Mouse (Mus musculus) embryonic facial prominence, embryonic 11.5 days (tissue): Measurements from ENCODE around the gene Igfbp1. TPM values are rescaled to one million over a fixed set of nuclear protein-coding genes. Genes with fewer than 3 reads are reported as not detected.

Experiments
- ATAC-seq: fragments of 200-750 bp; cut with Nextera tagmentation; replicated peaks from 2 replicates; pipeline ENCODE4 v1.8.0; 2017; ENCODE audit warnings: low read depth; ENCODE audit not compliant: insufficient number of reproducible peaks, low FRiP score, low TSS enrichment
- DNase-seq: peaks from one replicate; pipeline ENCODE4 v3.0.0-alpha.2; 2015; ENCODE audit warnings: low spot score
- H3K27ac ChIP-seq: fragments of 300-500 bp; sonication (generic); replicated peaks from 2 replicates; pipeline ENCODE4 v1.5.1; 2014; ENCODE audit warnings: mild to moderate bottlenecking, low read depth, low read length, control low read depth
- H3K27me3 ChIP-seq: fragments of 300-500 bp; sonication (generic); 2 replicates; pipeline ENCODE4 v1.6.1; 2014; ENCODE audit warnings: mild to moderate bottlenecking, low read length, moderate library complexity, mixed read lengths; ENCODE audit not compliant: control insufficient read depth, insufficient read depth
- H3K36me3 ChIP-seq: fragments of 300-500 bp; sonication (generic); replicated peaks from 2 replicates; pipeline ENCODE4 v1.6.1; 2014; ENCODE audit warnings: low read depth, mild to moderate bottlenecking, low read length, moderate library complexity, mixed read lengths; ENCODE audit not compliant: control insufficient read depth, insufficient read depth
- H3K4me1 ChIP-seq: fragments of 300-500 bp; sonication (generic); 2 replicates; pipeline ENCODE4 v1.6.1; 2014; ENCODE audit warnings: low read length, mixed read lengths; ENCODE audit not compliant: control insufficient read depth, insufficient read depth
- H3K4me2 ChIP-seq: fragments of 300-500 bp; sonication (generic); 2 replicates; pipeline ENCODE4 v1.6.1; 2014; ENCODE audit warnings: low read depth, mild to moderate bottlenecking, control low read depth, low read length, moderate library complexity
- H3K4me3 ChIP-seq: fragments of 300-500 bp; sonication (generic); 2 replicates; pipeline ENCODE4 v1.5.1; 2014; ENCODE audit warnings: low read depth, low read length, control low read depth
- H3K9ac ChIP-seq: fragments of 300-500 bp; sonication (generic); replicated peaks from 2 replicates; pipeline ENCODE4 v1.6.1; 2014; ENCODE audit warnings: mild to moderate bottlenecking, control low read depth, low read length
- H3K9me3 ChIP-seq: fragments of 300-500 bp; sonication (generic); replicated peaks from 2 replicates; pipeline ENCODE4 v1.6.1; 2016; ENCODE audit warnings: mild to moderate bottlenecking, low read length, inconsistent platforms, mixed read lengths; ENCODE audit not compliant: control insufficient read depth
- WGBS: fragments of 180-500 bp; shearing (Covaris S2); extraction: QIAGEN DNeasy Blood & Tissue Kit; methylation state at CpG from one replicate; pipeline ENCODE4 v1.1.7; 2014; 5-methylcytosine and 5-hydroxymethylcytosine counted together
- polyA plus RNA-seq: library from polyadenylated mRNA; unstranded; fragments of >200 nt; fragmentation: Nextera tagmentation; extraction: Ambion mirVana; gene quantifications from 2 replicates; pipeline ENCODE4 v1.2.1, GENCODE M21; 2014

The Igfbp1 gene
- polyA plus RNA-seq, 1 experiment from 2014 or later, result 0.27 TPM

DNA sequence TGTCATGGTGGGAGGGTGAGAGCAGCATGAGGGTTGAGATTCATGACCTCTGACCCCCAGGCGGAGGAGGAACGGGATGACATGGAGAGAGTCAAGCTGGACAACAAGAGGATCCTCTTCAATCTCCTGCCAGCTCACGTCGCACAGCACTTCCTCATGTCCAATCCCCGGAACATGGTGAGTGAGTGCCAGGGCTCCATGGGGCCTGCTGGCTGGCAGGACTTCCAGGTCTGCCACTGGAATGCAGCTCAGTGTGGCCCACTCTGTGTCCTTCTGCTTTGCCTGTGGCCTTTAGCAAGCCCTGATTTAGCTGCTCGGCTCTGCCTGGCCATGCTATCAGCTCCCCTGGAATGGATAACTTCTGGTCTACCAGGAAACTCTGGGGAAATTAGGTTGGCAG, 37.4 kb upstream of the Igfbp1 start:
- Histone ChIP-seq H3K27ac (no peak overlapping the region), H3K4me3 (no peak overlapping the region), H3K4me1 (no peaks in the 10 kb centered on the region), H3K9ac (no peak overlapping the region), H3K36me3 (no peaks in the 10 kb centered on the region), H3K4me2 (no peak overlapping the region), H3K9me3 (no peaks in the 10 kb centered on the region), H3K27me3 (no peaks in the 10 kb centered on the region)
- WGBS, result 77% methylated on average over 6 of the region's 6 CpGs
- DNase-seq, result no peak
- no peak for ATAC-seq

DNA sequence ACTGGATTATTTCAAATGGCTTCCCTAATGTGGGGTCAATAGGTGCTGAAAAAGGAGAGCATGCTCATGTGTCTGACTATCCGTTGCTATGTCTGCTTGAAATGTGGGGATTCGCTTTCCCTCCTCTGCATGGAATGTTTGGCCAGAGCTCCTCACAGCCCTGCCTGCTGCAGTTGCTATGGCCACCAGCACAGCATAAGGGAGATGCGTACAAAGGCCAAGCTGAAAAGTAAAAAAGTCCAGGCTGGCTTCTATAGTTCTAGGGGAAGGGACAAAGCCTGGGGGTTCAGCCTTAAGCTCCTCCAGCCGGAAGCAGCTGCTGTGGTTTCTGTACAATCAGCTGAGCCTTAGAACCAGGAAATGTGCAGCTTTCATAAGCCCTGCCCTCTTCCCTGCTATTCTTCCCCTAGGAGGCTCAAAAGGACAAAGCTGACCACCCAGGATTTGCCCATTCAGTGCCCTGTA, 36.9 kb upstream of the Igfbp1 start:
- Histone ChIP-seq H3K36me3 (no peaks in the 10 kb centered on the region), H3K4me3 (no peak overlapping the region), H3K9ac (no peak overlapping the region), H3K4me2 (no peak overlapping the region), H3K27me3 (no peaks in the 10 kb centered on the region), H3K27ac (no peak overlapping the region), H3K4me1 (no peaks in the 10 kb centered on the region), H3K9me3 (no peaks in the 10 kb centered on the region)
- WGBS, result 48% methylated on average over 4 of the region's 4 CpGs
- ATAC-seq, result peak; percentile 61; the same call in 1 of the 2 replicates
- peak; percentile 21 for DNase-seq

DNA sequence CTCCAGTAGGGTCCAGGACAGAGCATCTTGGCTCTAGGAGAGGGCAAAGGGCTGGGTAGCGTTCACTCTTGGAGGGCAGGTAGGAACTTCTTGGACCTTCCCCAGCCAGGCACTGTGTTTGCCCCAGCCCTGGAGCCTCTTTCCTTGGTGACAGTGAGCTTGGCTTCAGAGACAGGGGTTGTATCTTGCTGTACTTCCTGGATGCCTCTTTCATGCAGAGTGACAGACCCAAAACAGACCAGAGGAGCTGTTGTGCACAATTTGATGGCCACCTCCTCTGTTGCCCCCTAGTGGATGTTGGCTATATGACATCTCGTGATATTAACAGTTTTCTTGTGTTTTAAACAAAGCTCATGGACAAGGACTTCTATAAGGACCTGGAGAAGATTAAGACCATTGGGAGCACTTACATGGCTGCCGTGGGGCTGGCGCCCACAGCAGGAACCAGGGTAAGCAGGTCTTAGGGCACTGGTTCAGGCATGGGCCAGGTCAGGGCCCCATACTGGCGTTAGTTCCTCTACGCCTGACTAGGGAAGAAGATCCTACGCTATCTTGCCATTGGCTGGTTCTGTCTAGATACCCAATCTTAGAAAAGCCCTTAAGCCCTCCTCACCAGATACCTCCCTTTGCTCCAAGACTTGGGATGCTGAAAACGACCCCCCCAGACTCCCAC, 35.9 kb upstream of the Igfbp1 start:
- no peak overlapping the region for H3K9ac ChIP-seq
- 76% methylated on average over 8 of the region's 8 CpGs for WGBS
- no peaks in the 10 kb centered on the region for H3K36me3 ChIP-seq
- ATAC-seq (no peak), DNase-seq (peak; percentile 72)
- no peak overlapping the region for H3K27ac ChIP-seq
- no peak overlapping the region for H3K4me3 ChIP-seq
- H3K4me1 ChIP-seq, result no peaks in the 10 kb centered on the region
- no peak overlapping the region for H3K4me2 ChIP-seq
- no peaks in the 10 kb centered on the region for H3K9me3 ChIP-seq
- no peaks in the 10 kb centered on the region for H3K27me3 ChIP-seq

DNA sequence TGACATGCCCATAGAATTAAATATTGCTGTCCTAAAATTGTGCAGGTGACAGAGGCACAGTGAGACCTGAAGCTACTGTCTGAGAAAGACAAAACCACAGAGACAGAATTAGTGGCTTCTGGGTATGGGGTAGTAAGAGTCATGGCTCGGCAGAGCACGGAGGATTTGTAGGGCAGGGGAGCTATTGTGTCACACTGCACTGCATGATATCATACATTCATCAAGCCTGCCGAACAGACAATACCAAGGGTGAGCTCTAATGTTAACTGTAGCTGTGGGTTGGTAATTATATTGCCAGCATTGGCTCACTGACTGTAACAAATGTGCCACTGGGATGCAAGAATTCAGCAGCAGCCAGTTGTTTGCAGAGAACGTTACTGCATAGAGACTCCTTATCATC, 33.2 kb upstream of the Igfbp1 start:
- DNase-seq (no peak), ATAC-seq (no peak)
- no peaks in the 10 kb centered on the region for H3K4me1 ChIP-seq
- no peak overlapping the region for H3K27ac ChIP-seq
- no peak overlapping the region for H3K4me3 ChIP-seq
- H3K36me3 ChIP-seq, result no peaks in the 10 kb centered on the region
- no peaks in the 10 kb centered on the region for H3K27me3 ChIP-seq
- no peak overlapping the region for H3K9ac ChIP-seq
- no peak overlapping the region for H3K4me2 ChIP-seq
- no peaks in the 10 kb centered on the region for H3K9me3 ChIP-seq
- WGBS, result 77% methylated on average over 4 of the region's 4 CpGs

DNA sequence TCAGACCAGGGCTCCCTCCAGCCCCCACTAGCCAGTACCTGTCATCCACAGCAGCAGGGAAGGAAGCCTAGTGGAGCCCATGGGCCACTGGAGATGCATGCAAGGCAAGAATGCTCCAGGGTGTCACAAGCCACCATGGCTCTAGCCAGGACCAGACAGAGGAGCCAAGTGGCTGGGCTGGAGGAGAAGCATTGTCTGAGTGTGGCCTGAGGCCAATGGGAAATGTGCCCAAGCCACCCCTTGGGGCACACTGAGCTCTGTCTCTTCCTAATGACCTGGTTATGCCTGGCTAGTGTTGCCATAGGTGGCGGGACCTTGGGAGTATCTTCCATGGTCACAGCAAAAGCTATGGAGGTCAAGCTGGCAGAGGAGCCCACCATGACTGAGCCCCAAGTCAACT, 27.9 kb upstream of the Igfbp1 start:
- ATAC-seq, result no peak
- Histone ChIP-seq H3K4me3 (no peak overlapping the region), H3K9me3 (no peaks in the 10 kb centered on the region), H3K27ac (no peak overlapping the region), H3K36me3 (no peaks in the 10 kb centered on the region), H3K4me2 (no peak overlapping the region), H3K27me3 (no peaks in the 10 kb centered on the region), H3K4me1 (no peaks in the 10 kb centered on the region), H3K9ac (no peak overlapping the region)
- no peak for DNase-seq
- WGBS, result 78% methylated on average over 1 of the region's 1 CpGs

DNA sequence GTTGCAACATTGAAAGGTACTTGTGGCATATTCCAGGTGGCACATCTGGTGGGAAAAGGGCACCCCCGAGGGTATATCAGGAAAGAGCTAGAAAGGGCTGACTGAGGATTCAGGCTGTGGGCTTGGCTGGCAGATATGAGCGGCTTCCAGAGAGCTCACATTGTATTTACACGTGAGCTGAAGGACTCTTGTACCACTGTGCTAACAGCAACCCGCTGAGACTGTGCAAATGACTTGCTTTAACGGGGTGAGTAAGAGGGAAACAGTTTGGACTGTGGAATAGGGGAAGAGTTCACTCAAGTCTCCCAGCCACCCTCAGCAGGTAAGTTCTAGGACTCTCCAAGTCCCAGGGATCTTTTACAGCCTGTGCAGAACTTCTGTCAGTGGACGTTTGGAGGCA, 23.9 kb upstream of the Igfbp1 start:
- ATAC-seq, result no peak
- H3K4me2 ChIP-seq, result no peak overlapping the region
- no peak overlapping the region for H3K27ac ChIP-seq
- no peaks in the 10 kb centered on the region for H3K36me3 ChIP-seq
- H3K4me3 ChIP-seq, result no peak overlapping the region
- H3K9me3 ChIP-seq, result no peaks in the 10 kb centered on the region
- no peak for DNase-seq
- no peaks in the 10 kb centered on the region for H3K27me3 ChIP-seq
- H3K4me1 ChIP-seq, result no peaks in the 10 kb centered on the region
- H3K9ac ChIP-seq, result no peak overlapping the region
- 85% methylated on average over 6 of the region's 6 CpGs for WGBS

DNA sequence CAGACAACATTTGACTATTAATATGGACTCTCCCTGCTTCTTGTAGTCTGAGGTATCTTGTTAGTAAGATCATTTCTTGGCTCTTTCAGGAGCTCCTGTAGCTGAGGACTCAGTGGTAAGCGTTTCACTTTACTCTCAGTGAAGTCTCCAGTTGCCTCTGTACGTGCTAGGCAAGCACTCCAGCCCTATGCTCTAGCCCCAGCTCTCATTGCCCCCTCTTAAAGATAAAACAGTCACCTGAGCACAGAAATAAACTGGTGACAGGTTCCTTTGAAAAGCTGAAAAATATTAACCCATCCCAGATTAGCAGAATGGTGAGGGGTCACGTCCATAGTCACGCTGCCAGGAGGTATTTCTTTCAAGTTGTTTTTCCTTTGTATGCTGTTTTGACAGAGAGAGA, 18.9 kb upstream of the Igfbp1 start:
- Histone ChIP-seq H3K4me1 (no peaks in the 10 kb centered on the region), H3K9me3 (no peaks in the 10 kb centered on the region), H3K4me2 (no peak overlapping the region), H3K4me3 (no peak overlapping the region), H3K27ac (no peak overlapping the region), H3K27me3 (no peaks in the 10 kb centered on the region), H3K9ac (no peak overlapping the region), H3K36me3 (no peaks in the 10 kb centered on the region)
- no peak for ATAC-seq
- DNase-seq, result no peak
- 72% methylated on average over 4 of the region's 4 CpGs for WGBS

DNA sequence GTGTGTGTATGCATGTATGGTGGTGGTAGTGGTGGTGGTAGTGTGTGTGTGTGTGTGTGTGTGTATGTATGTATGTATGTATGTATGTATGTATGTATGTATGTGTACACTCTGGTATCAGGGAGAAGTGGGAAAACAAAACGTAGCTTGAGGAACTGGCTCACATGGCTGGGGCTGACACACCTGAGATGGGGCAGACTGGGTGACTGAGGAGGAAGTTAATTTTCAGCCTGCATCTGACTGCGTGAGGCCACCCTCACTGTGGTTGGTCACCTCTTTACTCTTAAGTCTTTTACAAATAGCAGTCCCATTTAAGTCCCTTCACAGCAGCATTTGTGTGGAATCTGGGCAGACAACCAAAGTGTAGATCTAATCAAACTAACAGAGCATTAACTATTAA, 18.3 kb upstream of the Igfbp1 start:
- no peak overlapping the region for H3K27ac ChIP-seq
- H3K9me3 ChIP-seq, result no peaks in the 10 kb centered on the region
- no peaks in the 10 kb centered on the region for H3K36me3 ChIP-seq
- no peaks in the 10 kb centered on the region for H3K4me1 ChIP-seq
- no peak overlapping the region for H3K9ac ChIP-seq
- H3K4me3 ChIP-seq, result no peak overlapping the region
- WGBS, result 84% methylated on average over 2 of the region's 2 CpGs
- ATAC-seq, result no peak
- no peak for DNase-seq
- no peak overlapping the region for H3K4me2 ChIP-seq
- H3K27me3 ChIP-seq, result no peaks in the 10 kb centered on the region
